Mouse (Mus musculus) midbrain, embryonic 11.5 days (tissue): ENCODE data around the gene Dgkq. TPM values are rescaled to one million over a fixed set of nuclear protein-coding genes. Genes with fewer than 3 reads are reported as not detected.

Source experiments
- ATAC-seq: fragments of 200-750 bp; cut with Nextera tagmentation; 2 replicates; pipeline ENCODE4 v1.8.0; 2017; ENCODE audit warnings: moderate TSS enrichment, moderate library complexity; ENCODE audit not compliant: low FRiP score
- DNase-seq: peaks from one replicate; pipeline ENCODE4 v3.0.0; 2015; ENCODE audit warnings: low spot score; ENCODE audit errors: missing footprints
- H3K27ac ChIP-seq: fragments of 300-500 bp; sonication (generic); 2 replicates; pipeline ENCODE4 v1.5.1; 2014; ENCODE audit warnings: low read depth, low read length
- H3K27me3 ChIP-seq: fragments of 300-500 bp; sonication (generic); 2 replicates; pipeline ENCODE4 v1.6.1; 2014; ENCODE audit warnings: mild to moderate bottlenecking, low read length, moderate library complexity, mixed read lengths; ENCODE audit not compliant: control insufficient read depth, insufficient read depth
- H3K36me3 ChIP-seq: fragments of 300-500 bp; sonication (generic); 2 replicates; pipeline ENCODE4 v1.6.1; 2014; ENCODE audit warnings: mild to moderate bottlenecking, low read length, moderate library complexity, mixed read lengths; ENCODE audit not compliant: control insufficient read depth, insufficient read depth
- H3K4me1 ChIP-seq: fragments of 300-500 bp; sonication (generic); 2 replicates; pipeline ENCODE4 v1.6.1; 2014; ENCODE audit warnings: low read length; ENCODE audit not compliant: control insufficient read depth, insufficient read depth
- H3K4me2 ChIP-seq: fragments of 300-500 bp; sonication (generic); 2 replicates; pipeline ENCODE4 v1.6.1; 2014; ENCODE audit warnings: mild to moderate bottlenecking, moderate library complexity
- H3K4me3 ChIP-seq: fragments of 300-500 bp; sonication (generic); 2 replicates; pipeline ENCODE4 v1.5.1; 2014; ENCODE audit warnings: low read depth, low read length
- H3K9ac ChIP-seq: fragments of 300-500 bp; sonication (generic); 2 replicates; pipeline ENCODE4 v1.6.1; 2014; ENCODE audit warnings: low read length
- H3K9me3 ChIP-seq: fragments of 300-500 bp; sonication (generic); 2 replicates; pipeline ENCODE4 v1.6.1; 2016; ENCODE audit warnings: low read length; ENCODE audit not compliant: control insufficient read depth
- WGBS: fragments of 180-500 bp; shearing (Covaris S2); extraction: QIAGEN DNeasy Blood & Tissue Kit; methylation state at CpG from one replicate; pipeline ENCODE4 v1.1.7; 2014; 5-methylcytosine and 5-hydroxymethylcytosine counted together
- polyA plus RNA-seq: library from polyadenylated mRNA; unstranded; fragments of >200 nt; fragmentation: Nextera tagmentation; extraction: Ambion mirVana; gene quantifications from 2 replicates; pipeline ENCODE4 v1.2.1, GENCODE M21; 2014

Dgkq gene
- polyA plus RNA-seq, 1 experiment from 2014 or later = 8.6 TPM

DNA sequence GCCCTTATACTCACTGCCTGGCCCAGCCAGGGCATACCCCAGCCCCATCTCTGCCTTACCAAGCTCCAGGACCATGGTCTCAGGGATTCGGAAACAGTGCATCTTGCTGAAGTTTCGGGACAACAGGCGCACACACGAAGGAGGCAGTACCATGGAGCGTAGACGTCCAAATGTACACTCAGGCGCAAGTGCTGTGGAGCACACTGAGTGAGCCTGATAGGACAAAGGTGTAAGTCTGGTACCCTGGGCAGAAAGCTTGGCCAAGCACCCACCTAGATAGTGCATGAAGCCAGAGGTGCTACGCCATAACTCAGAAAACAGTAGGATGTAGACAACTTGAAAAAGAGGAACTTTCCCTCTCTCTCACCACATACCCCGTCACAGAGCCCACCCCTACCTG is 14.1 kb downstream of the Dgkq start:
- WGBS = 96% methylated on average over 9 of the region's 9 CpGs
- ATAC-seq = no peak
- Histone ChIP-seq H3K4me2 (no peak overlapping the region), H3K4me3 (no peak overlapping the region), H3K27me3 (no peaks in the 10 kb centered on the region), H3K9ac (no peak overlapping the region), H3K36me3 (peaks cover 11% of the 10 kb centered on the region), H3K4me1 (peaks cover 8% of the 10 kb centered on the region), H3K9me3 (no peaks in the 10 kb centered on the region), H3K27ac (no peak overlapping the region)
- DNase-seq = peak; percentile 59

DNA sequence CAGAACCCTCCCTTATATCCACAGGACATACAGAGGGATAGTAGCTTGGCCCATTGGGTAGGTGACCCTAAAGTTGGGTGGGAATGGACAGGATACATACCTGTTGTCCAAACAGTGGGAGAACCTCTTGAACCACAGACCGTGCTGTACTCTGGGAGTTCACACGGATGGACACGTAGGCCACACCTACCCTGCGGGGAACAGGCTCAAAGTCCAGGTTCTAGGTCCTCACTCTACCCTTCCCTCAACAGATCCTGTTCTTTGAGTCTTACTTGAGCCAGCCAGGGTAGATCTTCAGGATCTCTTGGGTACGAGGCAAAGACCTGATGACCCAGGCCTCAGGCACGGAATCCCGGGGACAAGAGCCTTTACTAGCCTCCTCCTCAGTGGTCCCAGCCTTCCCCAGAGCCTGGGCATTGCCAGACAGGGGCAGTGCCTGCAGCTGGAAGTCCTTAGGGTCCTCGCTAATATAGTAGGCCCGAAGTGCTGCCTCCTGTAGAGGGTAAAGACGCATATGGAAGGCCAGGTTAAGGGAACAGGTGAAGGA is 15.0 kb downstream of the Dgkq start:
- no peak overlapping the region for H3K9ac ChIP-seq
- 91% methylated on average over 10 of the region's 10 CpGs for WGBS
- peaks cover 1% of the 10 kb centered on the region for H3K4me1 ChIP-seq

GRCm38 (mm10) chr5:108653341-108653740 is 16.1 kb downstream of the Dgkq start:
- DNase-seq (no peak), ATAC-seq (no peak)
- Histone ChIP-seq H3K4me3 (no peak overlapping the region), H3K4me2 (no peak overlapping the region), H3K4me1 (no peaks in the 10 kb centered on the region), H3K36me3 (peaks cover 11% of the 10 kb centered on the region), H3K9me3 (no peaks in the 10 kb centered on the region), H3K9ac (no peak overlapping the region), H3K27ac (no peak overlapping the region), H3K27me3 (no peaks in the 10 kb centered on the region)
- 88% methylated on average over 6 of the region's 6 CpGs for WGBS

More for the DNA sequence above, 15.0 kb downstream of the Dgkq start:
- H3K4me3 ChIP-seq = no peak overlapping the region
- DNase-seq (peak; percentile 39), ATAC-seq (no peak)
- H3K27ac ChIP-seq = no peak overlapping the region
- H3K4me2 ChIP-seq = no peak overlapping the region
- H3K36me3 ChIP-seq = peaks cover 11% of the 10 kb centered on the region
- H3K27me3 ChIP-seq = no peaks in the 10 kb centered on the region
- no peaks in the 10 kb centered on the region for H3K9me3 ChIP-seq

DNA sequence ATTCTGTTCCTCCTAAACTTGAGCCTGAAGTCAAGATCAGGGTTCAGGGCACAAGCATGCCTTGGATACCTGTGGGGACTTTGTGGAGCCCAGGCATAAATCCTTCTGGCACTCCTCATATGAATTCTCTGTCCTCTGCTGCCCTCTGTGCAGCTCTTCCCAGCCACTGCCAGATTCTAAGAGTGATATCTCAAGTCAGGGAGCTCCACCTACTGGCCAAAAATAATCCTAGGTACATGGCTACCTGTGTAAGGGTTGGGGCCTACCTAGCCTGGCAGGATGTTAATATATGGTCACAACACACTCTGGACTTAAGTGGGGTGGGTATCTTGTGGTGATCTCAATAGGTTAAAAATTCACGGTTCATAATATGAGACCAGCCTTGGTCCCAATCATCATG is 17.6 kb downstream of the Dgkq start:
- Histone ChIP-seq H3K27me3 (no peaks in the 10 kb centered on the region), H3K9me3 (no peaks in the 10 kb centered on the region), H3K27ac (no peak overlapping the region), H3K4me1 (no peaks in the 10 kb centered on the region), H3K36me3 (peaks cover 11% of the 10 kb centered on the region), H3K4me3 (no peak overlapping the region), H3K9ac (no peak overlapping the region), H3K4me2 (no peak overlapping the region)
- WGBS = 68% methylated on average over 1 of the region's 1 CpGs
- ATAC-seq (peak; percentile 45; the same call in 1 of the 2 replicates), DNase-seq (peak; percentile 83)

- 84% methylated on average over 5 of the region's 5 CpGs for WGBS
- H3K4me1 ChIP-seq = no peaks in the 10 kb centered on the region
- H3K27ac ChIP-seq = no peak overlapping the region
- H3K4me3 ChIP-seq = no peak overlapping the region
- no peaks in the 10 kb centered on the region for H3K9me3 ChIP-seq
- ATAC-seq (no peak), DNase-seq (peak; percentile 77)
- H3K36me3 ChIP-seq = peaks cover 11% of the 10 kb centered on the region
- no peak overlapping the region for H3K4me2 ChIP-seq
- H3K9ac ChIP-seq = no peak overlapping the region
- H3K27me3 ChIP-seq = no peaks in the 10 kb centered on the region
Measured at GRCm38 (mm10) chr5:108651136-108651720, 18.2 kb downstream of the Dgkq start.

- no peak overlapping the region for H3K9ac ChIP-seq
- no peaks in the 10 kb centered on the region for H3K27me3 ChIP-seq
- no peak overlapping the region for H3K27ac ChIP-seq
- H3K4me1 ChIP-seq = no peaks in the 10 kb centered on the region
- DNase-seq (no peak), ATAC-seq (no peak)
- no peak overlapping the region for H3K4me3 ChIP-seq
- peaks cover 11% of the 10 kb centered on the region for H3K36me3 ChIP-seq
- 88% methylated on average over 7 of the region's 7 CpGs for WGBS
- no peaks in the 10 kb centered on the region for H3K9me3 ChIP-seq
- no peak overlapping the region for H3K4me2 ChIP-seq
Measured at GRCm38 (mm10) chr5:108650341-108650740, 19.1 kb downstream of the Dgkq start.

DNA sequence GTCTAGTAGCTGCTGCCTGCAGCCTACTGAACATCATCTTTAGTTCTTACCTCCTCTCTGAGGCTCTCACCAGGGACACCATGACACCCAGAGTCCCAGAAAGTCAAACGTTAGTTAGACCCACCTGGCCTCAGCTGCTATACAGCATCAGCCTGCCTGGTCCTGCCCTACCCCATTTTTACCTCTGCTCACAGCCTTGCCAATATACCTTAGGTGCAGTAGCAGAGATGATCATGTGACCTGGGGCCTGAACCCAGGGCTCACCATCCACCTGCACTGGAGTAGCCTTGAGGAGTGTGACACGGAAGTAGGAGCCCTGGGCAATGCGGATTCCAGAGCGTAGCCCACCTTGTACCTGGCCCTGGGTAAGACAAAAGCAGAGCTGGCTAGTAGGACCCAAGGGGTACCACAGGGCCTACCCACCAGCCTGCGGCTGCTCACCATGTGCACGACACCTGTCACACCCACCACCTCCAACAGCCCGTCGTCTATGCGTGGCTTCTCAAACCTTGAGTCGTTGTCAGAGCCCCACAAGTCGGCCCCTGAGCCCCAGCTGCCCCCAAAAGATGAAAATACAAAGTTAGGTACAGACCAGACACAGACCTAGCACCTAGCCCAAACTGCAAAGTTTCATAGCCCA is 20.4 kb downstream of the Dgkq start:
- 91% methylated on average over 11 of the region's 11 CpGs for WGBS
- Histone ChIP-seq H3K9me3 (no peaks in the 10 kb centered on the region), H3K36me3 (peaks cover 7% of the 10 kb centered on the region), H3K4me1 (no peaks in the 10 kb centered on the region), H3K4me2 (no peak overlapping the region), H3K4me3 (no peak overlapping the region), H3K9ac (no peak overlapping the region), H3K27ac (no peak overlapping the region), H3K27me3 (no peaks in the 10 kb centered on the region)
- DNase-seq = peak; percentile 70
- ATAC-seq = no peak

GRCm38 (mm10) chr5:108647820-108648465 is 21.5 kb downstream of the Dgkq start:
- H3K27ac ChIP-seq = no peak overlapping the region
- H3K4me2 ChIP-seq = no peak overlapping the region
- no peak overlapping the region for H3K9ac ChIP-seq
- H3K4me3 ChIP-seq = no peak overlapping the region
- ATAC-seq = no peak
- H3K27me3 ChIP-seq = no peaks in the 10 kb centered on the region
- 89% methylated on average over 2 of the region's 2 CpGs for WGBS
- no peaks in the 10 kb centered on the region for H3K4me1 ChIP-seq
- peak; percentile 51 for DNase-seq
- no peaks in the 10 kb centered on the region for H3K36me3 ChIP-seq
- H3K9me3 ChIP-seq = no peaks in the 10 kb centered on the region

DNA sequence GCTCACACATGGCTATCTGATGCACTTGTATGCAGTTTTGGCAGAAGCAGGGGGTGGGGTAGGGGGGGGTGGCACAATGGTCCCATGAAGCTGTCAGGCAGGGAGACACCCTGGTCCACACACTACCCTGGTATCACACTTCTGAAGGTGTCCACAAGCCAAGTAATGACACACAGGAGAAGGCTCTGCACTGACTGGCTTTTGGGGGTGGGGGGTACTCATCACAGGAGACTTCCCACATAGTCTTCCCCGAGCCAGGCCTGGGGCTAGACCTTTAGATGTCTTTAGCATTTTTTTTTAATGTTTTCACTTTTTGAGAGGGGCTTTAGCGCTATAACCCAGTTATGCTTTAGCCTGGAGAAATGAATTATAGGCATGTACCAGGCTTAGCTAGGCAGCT is 22.2 kb downstream of the Dgkq start:
- H3K4me2 ChIP-seq = no peak overlapping the region
- H3K36me3 ChIP-seq = no peaks in the 10 kb centered on the region
- ATAC-seq = no peak
- H3K27ac ChIP-seq = no peak overlapping the region
- DNase-seq = peak; percentile 59
- H3K4me3 ChIP-seq = no peak overlapping the region
- no peak overlapping the region for H3K9ac ChIP-seq
- WGBS = 94% methylated on average over 2 of the region's 2 CpGs
- no peaks in the 10 kb centered on the region for H3K4me1 ChIP-seq
- H3K9me3 ChIP-seq = no peaks in the 10 kb centered on the region
- no peaks in the 10 kb centered on the region for H3K27me3 ChIP-seq
